Mouse (Mus musculus) intestine, postnatal 0 days (tissue): Measurements from ENCODE around the gene Obscn. TPM values are rescaled to one million over a fixed set of nuclear protein-coding genes. Genes with fewer than 3 reads are reported as not detected.

Source experiments
- ATAC-seq: fragments of 200-750 bp; cut with Nextera tagmentation; 2 replicates; pipeline ENCODE4 v1.8.0; 2017; ENCODE audit warnings: mild to moderate bottlenecking, moderate TSS enrichment, moderate library complexity
- H3K27ac ChIP-seq: fragments of 300-500 bp; sonication (generic); 2 replicates; pipeline ENCODE4 v1.5.1; 2014; ENCODE audit warnings: mild to moderate bottlenecking, low read depth, low read length, moderate library complexity
- H3K27me3 ChIP-seq: fragments of 300-500 bp; sonication (generic); replicated peaks from 2 replicates; pipeline ENCODE4 v1.6.1; 2014; ENCODE audit warnings: low read length, mixed read lengths; ENCODE audit not compliant: control insufficient read depth, insufficient read depth
- H3K36me3 ChIP-seq: fragments of 300-500 bp; sonication (generic); 2 replicates; pipeline ENCODE4 v1.6.1; 2014; ENCODE audit warnings: mild to moderate bottlenecking, moderate library complexity; ENCODE audit not compliant: control insufficient read depth, insufficient read depth
- H3K4me1 ChIP-seq: fragments of 300-500 bp; sonication (generic); replicated peaks from 2 replicates; pipeline ENCODE4 v1.6.1; 2014; ENCODE audit warnings: antibody characterized with exemption, low read length, mixed read lengths; ENCODE audit not compliant: control insufficient read depth, insufficient read depth
- H3K4me2 ChIP-seq: fragments of 300-500 bp; sonication (generic); replicated peaks from 2 replicates; pipeline ENCODE4 v1.6.1; 2014; ENCODE audit warnings: low read depth, mild to moderate bottlenecking, moderate library complexity
- H3K4me3 ChIP-seq: fragments of 300-500 bp; sonication (generic); 2 replicates; pipeline ENCODE4 v1.5.1; 2014; ENCODE audit warnings: low read depth, low read length
- H3K9ac ChIP-seq: fragments of 300-500 bp; sonication (generic); 2 replicates; pipeline ENCODE4 v1.6.1; 2014; ENCODE audit warnings: mild to moderate bottlenecking, low read depth, low read length
- H3K9me3 ChIP-seq: fragments of 300-500 bp; sonication (generic); 2 replicates; pipeline ENCODE4 v1.6.1; 2016; ENCODE audit warnings: mixed run types; ENCODE audit not compliant: control insufficient read depth
- CTCF ChIP-seq: sonication (generic); IDR thresholded peaks from 2 replicates; pipeline ENCODE4 v1.5.1; 2016; ENCODE audit warnings: low read depth, mild to moderate bottlenecking, control low read depth, antibody characterized with exemption, moderate library complexity
- WGBS: fragments of 180-500 bp; shearing (Covaris S2); extraction: QIAGEN DNeasy Blood & Tissue Kit; methylation state at CpG from one replicate; pipeline ENCODE4 v1.1.7; 2014; 5-methylcytosine and 5-hydroxymethylcytosine counted together
- polyA plus RNA-seq: library from polyadenylated mRNA; unstranded; fragments of >200 nt; fragmentation: Nextera tagmentation; extraction: Ambion mirVana; gene quantifications from 2 replicates; pipeline ENCODE4 v1.2.1, GENCODE M21; 2015

The Obscn gene
- polyA plus RNA-seq, 1 experiment from 2014 or later, result 0.23 TPM

DNA sequence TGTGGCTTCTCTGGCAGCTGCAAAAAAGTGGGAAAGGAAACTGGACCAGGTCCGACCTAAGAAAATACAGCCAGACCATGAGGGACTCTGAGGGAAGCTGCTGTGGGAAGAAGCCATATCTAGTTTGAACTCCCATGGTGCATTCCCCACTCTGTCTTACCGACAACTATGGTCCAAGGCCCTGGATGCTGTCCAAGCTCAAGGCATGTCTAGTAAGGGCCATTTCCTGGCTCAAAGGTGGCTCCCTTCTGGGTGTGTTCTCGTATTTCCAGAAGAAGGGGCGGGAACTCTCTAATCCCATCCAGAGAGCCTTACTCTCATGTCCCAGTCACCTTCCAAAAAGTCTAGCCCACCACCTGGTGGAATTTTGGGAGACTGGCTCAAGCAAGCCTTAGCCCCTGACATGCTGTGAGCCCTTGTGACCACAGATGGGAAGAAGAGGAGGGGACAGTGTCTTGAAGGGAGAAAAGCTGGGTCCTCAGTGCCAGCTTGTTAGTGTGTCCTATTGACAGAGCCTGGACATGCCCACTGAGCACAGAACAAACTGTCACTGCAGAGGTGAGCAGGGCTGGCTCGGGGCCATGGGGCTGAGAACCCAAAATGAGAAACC, 155.7 kb downstream of the Obscn start:
- no peaks in the 10 kb centered on the region for H3K9me3 ChIP-seq
- H3K4me2 ChIP-seq, result peak overlapping the region; percentile 92
- ATAC-seq, result no peak
- no peak for TF ChIP-seq CTCF
- peaks cover 38% of the 10 kb centered on the region for H3K36me3 ChIP-seq
- peaks cover 11% of the 10 kb centered on the region for H3K4me1 ChIP-seq
- no peaks in the 10 kb centered on the region for H3K27me3 ChIP-seq
- H3K4me3 ChIP-seq, result no peak overlapping the region
- no peak overlapping the region for H3K27ac ChIP-seq
- 44% methylated on average over 5 of the region's 5 CpGs for WGBS
- no peak overlapping the region for H3K9ac ChIP-seq

DNA sequence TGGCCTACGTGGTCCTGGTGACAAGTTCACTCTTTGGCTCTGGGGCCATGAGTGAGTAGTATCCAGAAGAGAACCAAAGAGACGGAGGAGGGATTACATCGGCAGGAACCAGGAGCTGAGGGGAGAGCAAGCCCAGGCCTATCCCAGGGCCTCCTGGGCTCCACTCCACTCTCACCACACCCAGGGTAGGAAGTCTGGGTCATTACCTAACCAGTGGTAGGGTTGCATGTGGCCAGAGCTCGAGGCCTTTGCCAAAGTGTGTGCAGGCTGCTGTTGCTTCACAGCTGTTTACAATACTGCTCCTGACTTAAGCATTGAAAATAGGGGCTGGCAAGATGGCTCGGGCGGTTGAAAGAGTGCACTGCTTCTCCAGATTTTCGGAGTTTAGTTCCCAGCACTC, 156.5 kb downstream of the Obscn start:
- no peak for TF ChIP-seq CTCF
- peak overlapping the region; percentile 2; the same call in 1 of the 2 replicates for H3K27ac ChIP-seq
- 61% methylated on average over 7 of the region's 7 CpGs for WGBS

DNA sequence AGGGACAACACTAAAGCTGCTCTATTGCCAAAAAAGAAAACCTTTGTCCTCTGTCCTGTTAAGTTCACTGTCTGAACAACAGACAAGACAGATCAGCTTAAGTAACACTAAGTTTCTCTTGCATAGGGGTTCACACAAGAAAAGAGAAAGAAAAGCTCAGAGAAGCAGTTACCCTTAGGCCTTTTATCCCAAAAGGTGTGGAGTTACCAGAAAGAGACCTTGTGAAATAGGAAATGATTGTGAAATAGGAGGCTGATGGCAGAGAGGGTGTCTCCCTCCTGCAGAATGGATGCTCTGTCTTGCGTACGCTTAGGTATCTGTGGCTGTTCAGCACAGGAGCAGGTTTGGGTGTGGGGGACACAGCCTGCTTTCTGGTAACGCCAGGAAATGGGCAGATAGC, 157.0 kb downstream of the Obscn start:
- Histone ChIP-seq H3K9me3 (no peaks in the 10 kb centered on the region), H3K4me1 (peaks cover 11% of the 10 kb centered on the region), H3K27ac (0 out of 2 replicates have a peak overlapping the region, but pooled peaks have one; percentile 2), H3K36me3 (peaks cover 28% of the 10 kb centered on the region), H3K4me2 (peak overlapping the region; percentile 92), H3K27me3 (no peaks in the 10 kb centered on the region), H3K9ac (peak overlapping the region; percentile 85), H3K4me3 (peak overlapping the region; percentile 98)
- 40% methylated on average over 3 of the region's 3 CpGs for WGBS
- ATAC-seq, result no peak
- TF ChIP-seq CTCF, result no peak

More for the DNA sequence above, 156.5 kb downstream of the Obscn start:
- Histone ChIP-seq H3K27me3 (no peaks in the 10 kb centered on the region), H3K36me3 (peaks cover 31% of the 10 kb centered on the region), H3K9ac (no peak overlapping the region), H3K4me2 (peak overlapping the region; percentile 92), H3K9me3 (no peaks in the 10 kb centered on the region), H3K4me1 (peaks cover 11% of the 10 kb centered on the region), H3K4me3 (peak overlapping the region; percentile 98)
- ATAC-seq, result no peak

DNA sequence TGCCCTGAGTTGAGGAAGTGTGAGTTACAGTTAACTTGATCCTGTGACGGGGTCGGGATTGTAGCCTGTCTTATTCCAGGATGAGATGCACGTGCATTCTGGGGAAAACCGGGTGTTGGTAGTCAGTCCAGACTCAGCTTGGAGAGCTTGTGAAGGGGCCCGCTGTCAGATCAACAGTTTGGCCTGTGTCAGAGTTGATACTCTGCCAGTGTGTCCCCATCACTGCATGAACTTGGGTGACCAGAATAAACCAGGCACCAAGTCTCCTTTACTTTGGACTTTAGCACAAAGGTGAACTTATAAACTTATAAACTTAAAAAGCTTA, 157.5 kb downstream of the Obscn start:
- Histone ChIP-seq H3K27me3 (no peaks in the 10 kb centered on the region), H3K4me3 (peak overlapping the region; percentile 98), H3K9ac (peak overlapping the region; percentile 85), H3K4me1 (peaks cover 11% of the 10 kb centered on the region), H3K36me3 (peaks cover 23% of the 10 kb centered on the region), H3K9me3 (no peaks in the 10 kb centered on the region), H3K4me2 (peak overlapping the region; percentile 92), H3K27ac (peak overlapping the region; percentile 70)
- ATAC-seq, result 0 out of 2 replicates have a peak, but pooled peaks have one; percentile 19
- TF ChIP-seq CTCF, result no peak
- 2% methylated on average over 5 of the region's 5 CpGs for whole genome bisulfite sequencing

DNA sequence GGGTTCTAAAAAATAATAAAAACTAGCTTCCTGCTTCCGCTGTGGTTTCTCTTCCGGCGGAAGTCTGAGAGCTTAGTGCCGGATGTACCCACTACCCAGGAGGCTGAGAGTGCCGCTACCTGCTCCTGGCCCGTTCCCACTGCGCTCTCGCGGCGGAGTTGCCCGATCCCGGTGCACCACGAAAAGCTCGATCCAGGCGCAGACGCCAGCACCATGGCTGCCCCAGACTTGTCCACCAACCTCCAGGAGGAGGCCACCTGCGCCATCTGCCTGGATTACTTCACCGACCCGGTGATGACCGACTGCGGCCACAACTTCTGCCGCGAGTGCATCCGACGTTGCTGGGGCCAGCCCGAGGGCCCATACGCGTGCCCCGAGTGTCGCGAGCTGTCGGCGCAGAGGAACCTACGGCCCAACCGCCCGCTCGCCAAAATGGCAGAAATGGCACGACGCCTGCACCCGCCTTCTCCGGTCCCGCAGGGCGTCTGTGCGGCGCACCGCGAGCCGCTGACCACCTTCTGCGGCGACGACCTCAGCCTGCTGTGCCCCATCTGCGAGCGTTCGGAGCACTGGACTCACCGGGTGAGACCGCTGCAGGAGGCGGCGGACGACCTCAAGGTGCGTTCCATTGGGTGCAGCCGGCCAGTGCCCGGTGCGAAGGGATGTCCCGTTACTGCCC, 158.0 kb downstream of the Obscn start, which contains the start of gene Trim11:
Trim11 (plus strand) TSS at position 67 of the 679 bp plus-strand sequence.
- Histone ChIP-seq H3K4me3 (peak within 1 kb of the TSS; percentile 98), H3K9me3 (no peaks in the 10 kb centered on the region), H3K36me3 (peaks cover 21% of the 10 kb centered on the region), H3K27ac (peak within 1 kb of the TSS; percentile 70), H3K4me2 (peak within 1 kb of the TSS; percentile 92), H3K9ac (peak within 1 kb of the TSS; percentile 85), H3K4me1 (peaks cover 11% of the 10 kb centered on the region), H3K27me3 (no peaks in the 10 kb centered on the region)
- ATAC-seq, result peak; percentile 48
- TF ChIP-seq CTCF, result 0 out of 2 replicates have a peak, but pooled peaks have one; percentile 11
- under 1% methylated on average over 64 of the region's 64 CpGs for WGBS

DNA sequence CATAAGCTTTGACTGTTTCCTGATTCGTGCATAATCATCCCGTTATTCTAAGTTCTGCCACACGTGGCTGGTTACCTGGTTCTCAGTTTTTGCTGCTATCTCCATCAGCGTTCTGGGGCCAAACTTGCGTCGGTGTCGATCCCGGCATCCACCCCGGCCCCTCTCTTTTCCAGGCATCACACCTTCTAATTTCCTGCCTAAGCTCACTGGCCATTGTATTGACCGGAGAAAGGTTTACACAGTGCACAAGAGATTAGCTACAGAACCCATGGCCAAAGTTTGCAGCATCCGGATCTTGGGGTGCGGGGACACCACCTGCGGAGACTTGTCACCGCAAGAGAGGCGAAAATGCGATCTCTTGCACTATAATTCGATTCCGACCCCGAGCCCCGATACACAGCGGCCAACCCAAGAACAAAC, 158.6 kb downstream of the Obscn start:
- ATAC-seq, result no peak
- under 1% methylated on average over 21 of the region's 21 CpGs for WGBS
- TF ChIP-seq CTCF, result no peak
- Histone ChIP-seq H3K4me1 (peaks cover 11% of the 10 kb centered on the region), H3K4me2 (peak overlapping the region; percentile 92), H3K27ac (peak overlapping the region; percentile 70), H3K9ac (peak overlapping the region; percentile 85), H3K36me3 (peaks cover 17% of the 10 kb centered on the region), H3K4me3 (peak overlapping the region; percentile 98), H3K27me3 (no peaks in the 10 kb centered on the region), H3K9me3 (no peaks in the 10 kb centered on the region)
